Mouse (Mus musculus) forebrain, embryonic 11.5 days (tissue): ENCODE measurements at regions not wholly inside any gene's neighbourhood (a gene's known extent, or its start where the extent isn't known, plus 50 kb on each side); places are given as distances from the start of the nearest gene placed in this dataset.
A peak's percentile ranks its signal among the peaks of the same experiment; 100 is the strongest.
"Not testable (repeated sequence)": the region's sequence is repeated elsewhere in the genome, so short reads cannot be mapped to it uniquely, and the experiment has no call there.

ENCODE experiments used
- ATAC-seq: fragments of 200-750 bp; cut with Nextera tagmentation; replicated peaks from 2 replicates; pipeline ENCODE4 v1.8.0; 2017; ENCODE audit warnings: moderate TSS enrichment; ENCODE audit not compliant: low FRiP score
- DNase-seq: peaks from one replicate; pipeline ENCODE4 v3.0.0-alpha.2; 2017; ENCODE audit warnings: low spot score
- H3K27ac ChIP-seq: fragments of 300-500 bp; sonication (generic); 2 replicates; pipeline ENCODE4 v1.5.1; 2014; ENCODE audit warnings: low read depth, low read length
- H3K27me3 ChIP-seq: fragments of 300-500 bp; sonication (generic); 2 replicates; pipeline ENCODE4 v1.6.1; 2014; ENCODE audit warnings: mild to moderate bottlenecking, low read length, mixed read lengths; ENCODE audit not compliant: control insufficient read depth, insufficient read depth
- H3K36me3 ChIP-seq: fragments of 300-500 bp; sonication (generic); 2 replicates; pipeline ENCODE4 v1.6.1; 2014; ENCODE audit warnings: mild to moderate bottlenecking, low read length, moderate library complexity, mixed read lengths; ENCODE audit not compliant: control insufficient read depth, insufficient read depth
- H3K4me1 ChIP-seq: fragments of 300-500 bp; sonication (generic); replicated peaks from 2 replicates; pipeline ENCODE4 v1.6.1; 2014; ENCODE audit warnings: low read length, mixed read lengths; ENCODE audit not compliant: control insufficient read depth, insufficient read depth
- H3K4me2 ChIP-seq: fragments of 300-500 bp; sonication (generic); 2 replicates; pipeline ENCODE4 v1.6.1; 2014; ENCODE audit warnings: low read depth, mild to moderate bottlenecking, low read length, moderate library complexity, mixed read lengths; ENCODE audit not compliant: severe bottlenecking
- H3K4me3 ChIP-seq: fragments of 300-500 bp; sonication (generic); 2 replicates; pipeline ENCODE4 v1.5.1; 2014; ENCODE audit warnings: low read depth, low read length
- H3K9ac ChIP-seq: fragments of 300-500 bp; sonication (generic); 2 replicates; pipeline ENCODE4 v1.6.1; 2014; ENCODE audit warnings: low read length
- H3K9me3 ChIP-seq: fragments of 300-500 bp; sonication (generic); 2 replicates; pipeline ENCODE4 v1.6.1; 2016; ENCODE audit warnings: low read length, mixed read lengths; ENCODE audit not compliant: control insufficient read depth
- WGBS: fragments of 180-500 bp; shearing (Covaris S2); extraction: QIAGEN DNeasy Blood & Tissue Kit; methylation state at CpG from one replicate; pipeline ENCODE4 v1.1.7; 2014; 5-methylcytosine and 5-hydroxymethylcytosine counted together

GRCm38 (mm10) chr12:48819168-48819567 is 563.3 kb upstream of the Foxg1 start:
- no peak overlapping the region for H3K27ac ChIP-seq
- H3K9me3 ChIP-seq, result no peaks in the 10 kb centered on the region
- H3K4me3 ChIP-seq, result no peak overlapping the region
- no peak for DNase-seq
- H3K4me1 ChIP-seq, result no peaks in the 10 kb centered on the region
- H3K4me2 ChIP-seq, result no peak overlapping the region
- ATAC-seq, result no peak
- H3K36me3 ChIP-seq, result no peaks in the 10 kb centered on the region
- H3K9ac ChIP-seq, result no peak overlapping the region
- no peaks in the 10 kb centered on the region for H3K27me3 ChIP-seq

GRCm38 (mm10) chr12:48820206-48820605 is 562.3 kb upstream of the Foxg1 start:
- H3K27me3 ChIP-seq, result no peaks in the 10 kb centered on the region
- no peaks in the 10 kb centered on the region for H3K4me1 ChIP-seq
- no peak overlapping the region for H3K27ac ChIP-seq
- no peak overlapping the region for H3K4me3 ChIP-seq
- DNase-seq (no peak), ATAC-seq (no peak)
- no peak overlapping the region for H3K4me2 ChIP-seq
- H3K36me3 ChIP-seq, result no peaks in the 10 kb centered on the region
- no peak overlapping the region for H3K9ac ChIP-seq
- H3K9me3 ChIP-seq, result no peaks in the 10 kb centered on the region

- no peaks in the 10 kb centered on the region for H3K9me3 ChIP-seq
- H3K36me3 ChIP-seq, result no peaks in the 10 kb centered on the region
- no peak for ATAC-seq
- H3K4me1 ChIP-seq, result no peaks in the 10 kb centered on the region
- no peak overlapping the region for H3K27ac ChIP-seq
- WGBS, result 79% methylated on average over 6 of the region's 6 CpGs
- H3K4me3 ChIP-seq, result no peak overlapping the region
- H3K4me2 ChIP-seq, result no peak overlapping the region
- H3K9ac ChIP-seq, result no peak overlapping the region
- H3K27me3 ChIP-seq, result no peaks in the 10 kb centered on the region
- DNase-seq, result no peak
These were observed 556.2 kb upstream of the Foxg1 start for GRCm38 (mm10) chr12:48826300-48826699.

GRCm38 (mm10) chr12:48853356-48853755 is 529.1 kb upstream of the Foxg1 start:
- not testable (repeated sequence) for H3K9ac ChIP-seq, H3K27ac ChIP-seq, H3K4me1 ChIP-seq, H3K4me3 ChIP-seq, H3K27me3 ChIP-seq, H3K36me3 ChIP-seq, H3K9me3 ChIP-seq, H3K4me2 ChIP-seq, ATAC-seq, DNase-seq
- 87% methylated on average over 4 of the region's 4 CpGs for WGBS

GRCm38 (mm10) chr12:48854016-48854415 is 528.4 kb upstream of the Foxg1 start:
- Histone ChIP-seq H3K27ac (no peak overlapping the region), H3K9me3 (no peaks in the 10 kb centered on the region), H3K4me3 (no peak overlapping the region), H3K4me1 (no peaks in the 10 kb centered on the region), H3K4me2 (no peak overlapping the region), H3K36me3 (no peaks in the 10 kb centered on the region), H3K9ac (no peak overlapping the region), H3K27me3 (no peaks in the 10 kb centered on the region)
- no peak for ATAC-seq
- no peak for DNase-seq
- WGBS, result 83% methylated on average over 1 of the region's 1 CpGs

- 39% methylated on average over 8 of the region's 8 CpGs for WGBS
- Histone ChIP-seq H3K9ac (no peak overlapping the region), H3K4me3 (no peak overlapping the region), H3K27ac (no peak overlapping the region), H3K4me1 (no peaks in the 10 kb centered on the region; the same call in 1 of the 2 replicates), H3K27me3 (no peaks in the 10 kb centered on the region), H3K9me3 (no peaks in the 10 kb centered on the region), H3K4me2 (no peak overlapping the region), H3K36me3 (no peaks in the 10 kb centered on the region)
- ATAC-seq (peak; percentile 72), DNase-seq (no peak)
These were observed 504.0 kb upstream of the Foxg1 start for GRCm38 (mm10) chr12:48878244-48879031.
